Mouse (Mus musculus) heart, embryonic 13.5 days (tissue): ENCODE data around the gene Nemp2. TPM values are rescaled to one million over a fixed set of nuclear protein-coding genes. Genes with fewer than 3 reads are reported as not detected.
"Not testable (repeated sequence)": the region's sequence is repeated elsewhere in the genome, so short reads cannot be mapped to it uniquely, and the experiment has no call there.

Experiments used
- ATAC-seq: fragments of 200-750 bp; cut with Nextera tagmentation; 2 replicates; pipeline ENCODE4 v1.8.0; 2017; ENCODE audit warnings: moderate TSS enrichment; ENCODE audit not compliant: insufficient number of reproducible peaks, low FRiP score, low TSS enrichment; ENCODE audit errors: extremely low read depth
- H3K27ac ChIP-seq: fragments of 300-500 bp; sonication (generic); replicated peaks from 2 replicates; pipeline ENCODE4 v1.5.1; 2015; ENCODE audit warnings: moderate library complexity, mild to moderate bottlenecking, inconsistent platforms
- H3K27me3 ChIP-seq: fragments of 300-500 bp; sonication (generic); replicated peaks from 2 replicates; pipeline ENCODE4 v1.6.1; 2015; ENCODE audit warnings: mild to moderate bottlenecking, inconsistent platforms
- H3K36me3 ChIP-seq: fragments of 300-500 bp; sonication (generic); 2 replicates; pipeline ENCODE4 v1.6.1; 2015; ENCODE audit warnings: mild to moderate bottlenecking, inconsistent platforms
- H3K4me1 ChIP-seq: fragments of 300-500 bp; sonication (generic); 2 replicates; pipeline ENCODE4 v1.6.1; 2015; ENCODE audit warnings: inconsistent platforms
- H3K4me2 ChIP-seq: fragments of 300-500 bp; sonication (generic); 2 replicates; pipeline ENCODE4 v1.6.1; 2015; ENCODE audit warnings: inconsistent platforms, mild to moderate bottlenecking, moderate library complexity
- H3K4me3 ChIP-seq: fragments of 300-500 bp; sonication (generic); 2 replicates; pipeline ENCODE4 v1.5.1; 2015; ENCODE audit warnings: moderate library complexity, mild to moderate bottlenecking, inconsistent platforms
- H3K9ac ChIP-seq: fragments of 300-500 bp; sonication (generic); 2 replicates; pipeline ENCODE4 v1.6.1; 2015; ENCODE audit warnings: inconsistent platforms, mild to moderate bottlenecking, moderate library complexity
- H3K9me3 ChIP-seq: fragments of 300-500 bp; sonication (generic); 2 replicates; pipeline ENCODE4 v1.6.1; 2016; ENCODE audit warnings: inconsistent platforms
- WGBS: fragments of 180-500 bp; shearing (Covaris S2); methylation state at CpG from one replicate; pipeline ENCODE4 v1.1.7; 2015; ENCODE audit warnings: mixed read lengths; 5-methylcytosine and 5-hydroxymethylcytosine counted together
- polyA plus RNA-seq: library from polyadenylated mRNA; unstranded; fragments of >200 nt; fragmentation: Nextera tagmentation; extraction: Ambion mirVana; gene quantifications from 2 replicates; pipeline ENCODE4 v1.2.1, GENCODE M21; 2015

Gene Nemp2
- polyA plus RNA-seq, 1 experiment from 2014 or later = 4.4 TPM

DNA sequence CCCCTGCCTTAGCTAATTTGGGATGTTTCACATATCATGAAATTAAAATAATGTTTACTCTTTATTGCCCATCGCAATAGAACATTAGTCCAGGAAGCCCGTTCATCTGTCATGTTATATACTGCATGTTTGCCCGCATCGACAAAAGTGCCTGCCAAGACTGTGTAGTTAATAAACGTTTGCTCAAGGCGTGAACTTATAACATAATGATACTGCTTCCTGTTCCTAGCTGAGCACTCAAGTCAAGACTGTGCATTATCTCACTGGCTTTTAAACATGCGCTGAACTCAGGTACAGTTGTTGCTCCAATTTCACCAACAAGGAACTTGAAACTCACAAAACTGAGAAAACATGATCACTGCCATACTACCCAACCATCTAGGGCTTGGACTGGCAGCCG lies 57.1 kb downstream of the Nemp2 start:
- no peak overlapping the region for H3K4me3 ChIP-seq
- H3K4me1 ChIP-seq = peaks cover 2% of the 10 kb centered on the region
- H3K9ac ChIP-seq = no peak overlapping the region
- no peaks in the 10 kb centered on the region for H3K9me3 ChIP-seq
- H3K27ac ChIP-seq = no peak overlapping the region
- no peaks in the 10 kb centered on the region for H3K27me3 ChIP-seq
- ATAC-seq = no peak
- no peaks in the 10 kb centered on the region for H3K36me3 ChIP-seq
- no peak overlapping the region for H3K4me2 ChIP-seq
- WGBS = 79% methylated on average over 8 of the region's 8 CpGs

DNA sequence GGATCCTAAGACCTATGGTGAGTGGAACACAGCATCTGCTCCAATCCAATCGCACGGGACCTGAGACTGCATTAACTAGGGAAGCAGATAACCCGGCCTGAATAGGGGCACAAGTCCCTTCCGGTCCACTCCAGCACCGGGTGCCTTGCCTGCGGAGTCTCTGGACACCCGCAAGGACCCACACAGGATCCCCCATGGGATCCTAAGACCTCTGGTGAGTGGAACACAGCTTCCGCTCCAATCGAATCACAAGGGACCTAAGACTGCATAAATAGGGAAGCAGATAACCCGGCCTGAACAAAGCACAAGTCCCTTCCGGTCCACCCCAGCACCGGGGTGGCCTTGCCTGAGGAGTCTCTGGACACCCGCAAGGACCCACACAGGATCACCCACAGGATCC lies 64.0 kb downstream of the Nemp2 start:
- H3K36me3 ChIP-seq, H3K9ac ChIP-seq, H3K27me3 ChIP-seq, H3K27ac ChIP-seq, H3K4me3 ChIP-seq, ATAC-seq, H3K9me3 ChIP-seq, H3K4me2 ChIP-seq, H3K4me1 ChIP-seq: not testable (repeated sequence)
- WGBS = 89% methylated on average over 13 of the region's 13 CpGs

Other genes starting within 250 kb of the Nemp2 start
- 18.8 and 19.7 TPM in 2 replicates for gene Nab1, start 130.0 kb upstream of the Nemp2 start, polyA plus RNA-seq
- gene Mfsd6, start 96.8 kb downstream of the Nemp2 start, polyA plus RNA-seq = 3.2 and 3.6 TPM in 2 replicates
- gene Inpp1, start 187.0 kb downstream of the Nemp2 start, polyA plus RNA-seq = 18.4 and 18.6 TPM in 2 replicates
- gene Hibch, start 214.2 kb downstream of the Nemp2 start, polyA plus RNA-seq = 30.0 and 30.9 TPM in 2 replicates